Mouse (Mus musculus): ENCODE data around the gene Gng7. TPM values are rescaled to one million over a fixed set of nuclear protein-coding genes. Genes with fewer than 3 reads are reported as not detected.
"Not testable (repeated sequence)": the region's sequence is repeated elsewhere in the genome, so short reads cannot be mapped to it uniquely, and the experiment has no call there.

Gng7 gene
- total RNA-seq (2021), result 100 to 1,000 TPM; 170 to 173 TPM
- long read RNA-seq, experiment 1, transcript Gng7-201 (4 exons, 3,362 nt), result major isoform, 48 of 141 reads
- long read RNA-seq, experiment 1, transcript Gng7-205 (3 exons, 875 nt), result minor isoform, 11 of 141 reads
- long read RNA-seq, experiment 1, transcript Gng7-202 (4 exons, 3,425 nt), result minor isoform, 21 of 141 reads
- long read RNA-seq, experiment 1, partial matches to known transcripts, result 60 of 141 reads
- long read RNA-seq, experiment 1, other reads (novel, unspliced or antisense), result 1 of 141 reads
- long read RNA-seq, experiment 2, transcript Gng7-201 (4 exons, 3,362 nt), result major isoform, 46 of 149 reads
- long read RNA-seq, experiment 2, transcript Gng7-205 (3 exons, 875 nt), result minor isoform, 9 of 149 reads
- long read RNA-seq, experiment 2, transcript Gng7-202 (4 exons, 3,425 nt), result minor isoform, 21 of 149 reads
- long read RNA-seq, experiment 2, partial matches to known transcripts, result 4 of 149 reads
- long read RNA-seq, experiment 2, other reads (novel, unspliced or antisense), result 69 of 149 reads

DNA sequence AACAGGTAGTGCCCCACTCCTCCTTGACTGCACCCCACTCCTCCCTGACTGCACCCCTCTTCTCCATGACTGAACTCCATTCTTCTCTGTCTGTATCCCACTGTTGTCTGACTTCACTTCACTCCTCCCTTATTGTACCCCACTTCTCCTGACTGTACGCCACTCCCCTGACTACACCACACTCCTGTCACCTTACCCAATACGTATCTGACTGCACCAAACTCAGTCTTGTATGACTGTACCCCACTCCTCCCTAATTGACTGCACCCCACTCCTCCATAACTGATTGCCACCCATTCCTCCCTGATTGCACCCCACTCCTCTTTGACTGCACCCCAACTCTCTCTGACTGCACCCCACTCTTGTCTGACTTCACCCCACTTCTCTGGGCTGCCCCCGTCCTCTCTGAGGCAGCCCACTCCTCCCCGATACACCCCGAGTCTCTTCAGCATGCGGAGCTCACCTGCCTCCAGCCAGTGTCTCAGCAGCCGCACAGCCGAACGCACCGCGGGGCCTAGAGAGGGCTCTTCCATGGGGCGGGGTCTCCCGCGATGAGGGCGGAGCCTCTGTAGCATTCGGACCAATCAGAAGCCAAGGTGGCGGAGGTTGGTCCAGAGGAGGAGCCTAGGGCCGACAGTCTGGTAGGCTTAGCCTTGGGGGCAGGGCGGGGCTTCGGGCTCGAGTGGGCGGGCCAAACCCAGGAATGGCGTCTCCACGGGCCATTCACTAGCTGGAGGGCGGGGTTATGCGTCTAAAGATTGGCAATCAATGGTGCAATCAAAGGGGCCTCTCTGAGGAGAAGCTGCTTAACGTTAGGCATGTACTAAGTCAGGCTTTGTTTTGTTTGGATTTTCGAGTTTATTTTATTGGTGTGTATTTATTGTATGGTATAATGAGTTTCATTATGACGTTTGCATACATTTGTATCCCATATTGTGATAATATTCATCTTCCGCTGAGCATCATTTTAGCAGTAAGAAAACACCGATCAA, at the start of gene Gng7:
Gene Gng7, minus strand, starts transcription at position 553 of the 992 bp plus-strand sequence.
- peak; percentile 97 to 99 for DNase-seq (ENCODE audit: low spot score in 2 of 2)

DNA sequence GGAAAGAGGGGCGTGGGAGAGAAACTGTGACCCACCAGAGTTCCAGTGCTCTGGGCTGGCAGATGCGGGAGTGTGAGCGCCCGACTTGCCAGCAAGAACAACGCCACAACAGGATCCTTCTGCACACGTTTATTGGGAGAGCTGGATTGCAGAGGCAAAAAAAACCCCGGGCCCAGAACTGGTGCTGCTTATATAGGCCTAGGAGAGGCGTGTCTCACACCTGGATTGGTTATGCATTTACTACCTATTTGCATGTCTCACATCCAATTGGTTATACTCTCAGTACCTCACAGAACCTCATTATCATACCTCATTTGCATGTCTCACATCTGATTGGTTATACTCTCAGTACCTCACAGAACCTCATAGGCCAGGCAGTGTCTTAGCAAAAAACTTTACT, 49.8 kb upstream of the Gng7 start:
- not testable (repeated sequence) for DNase-seq (ENCODE audit: low spot score in 2 of 2)

DNA sequence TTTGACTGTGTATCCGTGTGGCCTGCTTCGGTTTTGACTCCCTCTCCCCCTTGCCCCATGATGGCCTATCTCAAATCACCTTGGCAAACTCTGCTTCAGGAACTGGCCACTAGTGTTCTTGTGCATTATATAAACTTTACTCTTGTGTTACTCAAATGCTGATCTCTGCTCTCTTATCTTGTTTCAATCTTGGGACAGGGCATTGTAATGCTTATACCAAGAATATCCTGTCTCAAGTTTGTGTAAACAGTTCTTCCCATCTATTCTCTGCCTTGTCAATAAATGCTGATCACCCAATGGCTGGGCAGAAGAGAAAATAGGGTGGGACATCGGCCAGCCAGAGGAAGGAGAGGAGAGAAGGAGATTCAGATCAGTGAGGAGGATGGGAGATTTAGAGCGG, 48.0 kb upstream of the Gng7 start:
- no peak for DNase-seq (ENCODE audit: low spot score in 2 of 2)

DNA sequence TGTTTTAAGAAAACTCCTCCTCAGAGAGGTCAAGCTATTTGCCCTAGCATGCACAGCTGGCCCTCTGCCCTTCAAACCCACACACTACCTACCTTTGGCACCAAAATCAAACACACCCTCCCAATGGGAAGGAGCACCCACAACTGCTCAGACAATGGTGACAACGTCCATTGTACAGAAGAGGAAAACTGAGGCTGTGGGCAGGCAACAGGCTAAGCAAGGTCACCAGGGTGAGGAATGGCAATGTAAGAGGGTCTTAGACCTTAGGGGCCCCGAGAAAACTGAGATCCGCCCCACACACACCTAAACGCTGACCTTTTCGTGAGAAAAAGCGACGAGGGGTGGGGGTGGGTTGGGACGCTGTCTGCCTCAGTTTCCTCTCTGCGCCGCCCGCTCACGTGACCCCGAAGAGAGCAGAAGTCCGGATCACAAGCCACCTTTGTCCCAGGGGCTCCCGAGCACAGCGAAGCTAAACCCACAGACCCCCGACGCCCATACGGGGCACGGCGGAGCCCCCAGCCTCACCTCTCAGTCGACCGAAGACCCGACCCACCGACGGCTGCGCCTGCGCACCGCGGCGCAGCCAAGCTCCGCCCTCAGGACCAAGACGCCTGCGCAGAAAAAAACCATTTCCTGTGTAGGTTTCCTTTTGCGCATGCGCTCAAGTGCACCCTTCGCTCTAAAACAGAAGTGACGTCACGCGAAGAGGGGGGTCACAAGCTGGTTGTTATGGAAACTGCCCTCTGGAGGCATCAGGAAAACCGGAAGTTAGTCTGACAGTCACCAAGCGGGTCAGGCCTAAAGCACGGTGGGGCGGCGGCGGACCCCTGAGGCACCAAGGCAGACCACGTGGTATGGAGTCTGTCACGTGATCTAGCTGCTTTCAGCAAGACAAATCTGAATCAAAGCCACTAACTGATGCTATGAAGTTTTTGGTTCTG, 45.1 kb upstream of the Gng7 start, which contains the start of gene Sgta:
Gene Sgta, minus strand, starts transcription at position 579 of the 941 bp plus-strand sequence.
- DNase-seq (ENCODE audit: low spot score in 2 of 2), result peak; percentile 99 to 100

DNA sequence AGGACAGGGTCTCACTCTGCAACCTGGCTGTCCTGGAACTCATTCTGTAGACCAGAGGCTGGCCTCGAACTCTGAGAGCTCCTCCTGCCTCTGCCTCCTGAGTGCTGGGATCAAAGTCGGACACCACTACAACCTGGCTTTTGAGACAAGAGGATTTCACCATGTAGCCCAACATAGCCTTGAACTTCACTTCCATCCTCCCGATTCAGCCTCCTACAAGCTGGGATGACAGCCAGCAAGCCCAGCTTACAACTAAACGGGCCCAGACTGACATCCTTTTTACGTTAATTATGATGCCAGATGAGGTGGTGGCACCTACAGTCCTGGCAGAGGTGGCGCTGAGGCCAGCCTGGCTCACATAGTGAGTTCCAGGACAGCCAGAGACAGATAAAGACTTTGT, 44.2 kb upstream of the Gng7 start:
- no peak for DNase-seq (ENCODE audit: low spot score in 2 of 2)

DNA sequence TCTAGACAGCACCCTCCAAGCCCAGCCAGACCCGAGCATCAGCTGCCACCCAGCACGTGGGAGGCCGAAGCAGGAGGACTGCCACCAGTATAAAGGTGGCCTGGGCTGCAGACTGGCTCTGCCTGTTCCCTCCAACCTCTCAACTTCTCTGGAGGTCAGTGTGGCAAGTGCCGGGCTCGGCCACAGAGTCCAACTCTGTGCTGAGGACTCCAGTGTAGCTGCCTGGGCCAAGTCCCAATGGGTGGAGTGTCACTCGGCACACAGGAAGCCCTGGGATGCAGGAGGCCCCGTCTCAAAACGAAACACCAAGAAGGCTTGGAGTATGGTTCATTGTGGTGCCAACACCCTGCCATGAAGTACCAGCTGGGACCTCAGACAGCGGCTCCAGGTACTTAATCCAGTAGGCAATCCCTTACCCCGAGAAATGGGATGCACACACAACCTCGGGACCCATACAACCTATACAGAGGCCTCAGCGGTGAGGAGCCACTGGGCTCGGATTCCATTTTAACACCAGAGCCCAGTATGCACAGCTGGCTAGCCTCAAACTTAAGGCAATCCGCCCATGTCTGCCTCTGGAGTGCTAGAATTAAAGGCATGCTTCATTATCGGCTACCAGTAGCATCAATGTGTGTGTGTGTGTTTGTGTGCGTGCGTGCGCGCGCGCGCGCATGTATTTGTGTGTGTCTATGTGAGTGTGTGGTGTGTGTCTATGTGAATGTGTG, 42.8 kb upstream of the Gng7 start:
- no peak for DNase-seq (ENCODE audit: low spot score in 2 of 2)

DNA sequence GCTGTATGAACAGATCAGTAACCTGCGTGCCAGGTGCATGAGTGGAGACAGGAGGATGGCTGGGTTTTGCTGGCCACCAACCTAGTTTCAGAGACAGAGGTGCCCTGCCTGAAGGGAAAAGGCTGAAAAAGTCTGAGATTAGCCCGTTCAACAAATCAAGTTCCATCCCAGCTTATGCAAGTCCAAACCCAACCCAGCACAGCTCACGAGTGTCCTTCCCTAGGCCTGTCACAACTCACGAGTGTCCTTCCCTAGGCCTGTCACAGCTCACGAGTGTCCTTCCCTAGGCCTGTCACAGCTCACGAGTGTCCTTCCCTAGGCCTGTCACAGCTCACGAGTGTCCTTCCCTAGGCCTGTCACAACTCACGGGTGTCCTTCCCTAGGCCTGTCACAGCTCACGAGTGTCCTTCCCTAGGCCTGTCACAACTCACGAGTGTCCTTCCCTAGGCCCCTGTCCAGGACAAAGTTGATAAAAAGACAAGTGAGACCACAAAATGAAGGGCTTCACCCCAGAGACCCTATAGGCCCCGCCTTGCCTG, 41.1 kb upstream of the Gng7 start:
- DNase-seq (ENCODE audit: low spot score in 2 of 2), result not testable (repeated sequence)

DNA sequence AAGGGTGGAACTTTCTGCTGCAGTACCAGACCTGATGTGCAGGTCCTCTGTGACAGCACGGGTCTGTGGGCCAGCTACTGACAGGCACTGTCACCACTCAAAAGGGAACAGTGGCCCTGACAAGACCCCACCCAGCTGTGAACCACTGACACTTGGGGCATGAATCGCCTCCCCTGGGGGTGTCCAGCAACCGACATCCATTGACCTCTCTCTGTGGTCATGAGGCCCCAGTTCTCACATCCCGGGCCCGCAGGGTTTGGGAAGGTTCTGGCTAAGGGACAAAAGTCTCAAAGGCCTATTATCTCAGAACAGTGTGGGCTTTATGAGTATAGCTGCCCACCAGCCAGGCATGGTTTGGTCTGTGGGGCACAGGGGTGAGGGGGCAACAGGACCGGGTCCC, 40.4 kb upstream of the Gng7 start:
- no peak for DNase-seq (ENCODE audit: low spot score in 2 of 2)

DNA sequence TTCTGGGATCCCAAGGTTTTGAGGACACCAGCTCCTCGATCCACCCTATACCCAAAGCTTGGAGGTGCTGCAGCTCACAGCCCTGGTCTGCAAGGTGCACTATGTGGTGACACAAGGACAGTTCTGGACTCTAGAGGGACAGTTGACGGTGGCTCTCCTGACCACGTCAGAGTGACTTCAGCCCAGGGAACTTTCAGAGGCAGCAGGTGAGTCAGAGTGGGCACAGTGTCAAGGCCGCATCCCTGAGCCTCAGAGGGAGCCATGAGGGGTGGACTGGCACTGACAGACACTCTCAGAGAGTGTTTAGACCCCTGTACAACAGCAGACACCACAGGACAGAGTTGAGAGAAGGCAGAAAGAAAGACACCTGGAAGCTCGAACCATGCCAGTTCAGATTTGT, 37.8 kb upstream of the Gng7 start:
- no peak for DNase-seq (ENCODE audit: low spot score in 2 of 2)

DNA sequence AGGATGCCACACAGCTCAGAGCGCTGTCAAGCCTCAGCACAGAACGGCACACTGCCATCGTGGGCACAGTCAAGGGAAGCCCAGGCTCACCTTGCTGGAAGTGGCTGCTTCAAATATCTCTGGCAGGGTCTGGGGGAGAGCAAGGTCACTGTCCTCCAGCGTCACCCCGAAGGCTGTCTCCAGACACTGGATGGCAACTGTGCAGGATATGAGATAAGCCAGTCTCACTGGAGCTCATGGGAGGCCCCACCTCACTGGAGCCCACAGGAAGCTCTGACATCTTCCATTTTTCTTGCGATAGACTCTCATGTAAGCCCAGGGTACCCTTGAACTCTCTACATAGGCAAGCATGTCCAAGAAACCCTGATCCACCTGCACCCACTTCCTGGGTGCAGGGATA, 36.4 kb upstream of the Gng7 start:
- no peak for DNase-seq (ENCODE audit: low spot score in 2 of 2)

DNA sequence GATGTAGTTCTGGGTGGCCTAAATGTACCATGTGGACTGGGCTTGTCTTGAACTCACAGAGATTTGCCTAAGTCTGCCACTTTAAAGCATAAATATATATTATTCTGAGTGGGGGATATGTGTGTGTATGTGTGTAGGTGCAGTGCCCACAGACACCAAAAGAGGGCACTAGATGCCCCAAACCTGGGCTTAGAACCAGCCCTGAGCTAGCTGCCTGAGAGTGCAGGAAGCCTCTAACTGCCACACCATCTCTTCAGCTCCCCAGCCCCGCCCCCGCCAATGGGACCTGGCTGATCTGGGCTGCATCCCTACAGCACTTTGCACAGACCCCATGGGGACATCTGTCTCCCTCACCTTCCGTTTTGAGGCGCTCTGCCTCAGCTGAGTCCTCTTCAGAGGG, 35.9 kb upstream of the Gng7 start:
- no peak for DNase-seq (ENCODE audit: low spot score in 2 of 2)

DNA sequence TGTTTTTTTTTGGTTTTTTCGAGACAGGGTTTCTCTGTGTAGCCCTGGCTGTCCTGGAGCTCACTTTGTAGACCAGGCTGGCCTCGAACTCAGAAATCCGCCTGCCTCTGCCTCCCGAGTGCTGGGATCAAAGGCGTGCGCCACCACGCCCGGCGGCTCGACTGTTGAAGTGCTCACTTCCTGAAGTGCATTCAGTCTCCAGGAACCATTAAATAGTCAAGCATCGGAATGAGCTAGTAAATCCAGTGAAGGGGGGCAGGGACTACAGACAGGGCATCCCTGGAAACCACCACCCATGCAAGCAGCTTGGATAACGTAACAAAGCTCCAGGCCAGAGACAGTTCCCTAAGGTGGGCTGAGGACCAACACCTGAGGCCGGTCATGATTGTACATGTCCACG, 30.5 kb upstream of the Gng7 start:
- DNase-seq (ENCODE audit: low spot score in 2 of 2), result not testable (repeated sequence)

DNA sequence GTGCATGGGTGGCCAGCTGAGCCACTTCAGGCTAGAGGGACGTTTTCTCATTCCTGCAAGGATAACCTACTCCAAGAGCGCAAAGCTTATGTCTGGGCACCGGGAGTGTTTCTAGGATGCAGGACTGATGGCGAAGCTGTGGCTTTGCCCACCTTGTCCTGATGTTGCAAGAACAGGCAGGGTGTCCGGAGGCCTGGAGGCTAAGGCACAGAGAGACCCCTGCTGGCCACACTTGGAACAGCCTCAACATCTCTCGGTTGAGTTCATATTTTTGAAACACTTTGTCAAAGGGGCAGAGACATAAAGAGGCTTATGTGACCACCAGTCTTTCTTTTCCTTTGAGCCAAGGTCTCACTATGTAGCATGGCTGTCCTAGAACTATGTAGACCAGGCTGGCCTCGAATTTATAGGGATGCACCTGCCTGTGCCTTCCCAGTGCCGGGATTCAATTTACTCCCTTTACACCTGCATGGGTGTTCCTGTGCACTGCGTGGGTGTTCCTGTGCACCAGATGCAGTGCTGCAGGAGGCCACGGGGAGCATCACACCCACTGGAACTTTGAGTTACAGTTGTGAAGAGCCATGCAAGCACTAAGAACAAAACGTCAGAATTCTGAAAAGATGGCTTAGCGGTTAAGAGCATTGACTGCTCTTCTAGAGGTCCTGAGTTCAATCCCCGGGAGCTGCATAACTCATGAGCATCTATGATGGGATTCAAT, 26.9 kb upstream of the Gng7 start:
- peak; percentile 62 to 70 for DNase-seq (ENCODE audit: low spot score in 2 of 2)

DNA sequence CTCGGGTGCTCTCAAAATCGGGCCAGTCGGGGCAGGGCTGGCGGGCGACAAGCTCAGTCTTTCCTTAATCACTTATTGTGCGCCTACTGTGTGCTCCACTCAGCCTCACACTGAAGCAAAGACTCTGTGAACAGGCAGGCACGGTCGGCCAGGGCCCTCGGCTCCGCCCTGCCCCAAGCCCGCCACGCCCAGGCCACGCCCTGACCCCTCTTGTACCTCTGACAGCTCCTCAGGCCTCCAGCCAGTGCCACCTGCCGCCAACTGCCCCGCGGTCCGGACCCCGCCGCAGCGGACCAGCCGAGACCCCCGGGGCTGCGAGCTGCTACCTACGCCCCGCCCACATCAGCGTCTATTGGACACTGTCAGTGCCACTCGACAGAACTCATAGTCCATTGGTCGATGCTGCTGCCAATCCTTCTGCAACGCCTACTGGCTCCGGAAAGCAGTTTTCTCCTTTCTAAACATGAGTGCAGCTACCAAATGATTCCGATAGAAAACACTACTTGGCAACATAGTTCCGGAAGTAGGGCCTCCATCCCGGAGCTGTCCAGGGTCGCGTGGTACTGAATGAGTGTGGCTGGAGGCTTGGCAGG, 22.3 kb upstream of the Gng7 start, which contains the start of gene Slc39a3:
Gene Slc39a3, minus strand, starts transcription at position 439 of the 593 bp plus-strand sequence.
- peak; percentile 100 for DNase-seq (ENCODE audit: low spot score in 2 of 2)

DNA sequence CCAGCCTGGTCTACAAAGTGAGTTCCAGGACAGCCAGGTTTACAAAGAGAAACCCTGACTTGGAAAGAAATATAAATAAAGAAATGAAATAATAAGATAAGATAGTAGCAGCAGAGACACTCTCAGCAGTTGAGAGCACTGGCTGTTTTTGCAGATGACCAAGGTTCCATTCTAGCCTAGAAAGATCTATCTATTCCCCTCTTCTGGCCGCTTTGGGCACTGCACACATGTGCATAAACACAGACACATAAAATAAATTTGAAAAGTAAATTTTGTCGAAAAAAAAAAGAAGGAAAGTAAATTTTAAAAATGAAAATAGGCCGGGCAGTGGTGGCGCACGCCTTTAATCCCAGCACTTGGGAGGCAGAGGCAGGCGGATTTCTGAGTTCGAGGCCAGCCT, 21.5 kb upstream of the Gng7 start:
- DNase-seq (ENCODE audit: low spot score in 2 of 2), result no peak

DNA sequence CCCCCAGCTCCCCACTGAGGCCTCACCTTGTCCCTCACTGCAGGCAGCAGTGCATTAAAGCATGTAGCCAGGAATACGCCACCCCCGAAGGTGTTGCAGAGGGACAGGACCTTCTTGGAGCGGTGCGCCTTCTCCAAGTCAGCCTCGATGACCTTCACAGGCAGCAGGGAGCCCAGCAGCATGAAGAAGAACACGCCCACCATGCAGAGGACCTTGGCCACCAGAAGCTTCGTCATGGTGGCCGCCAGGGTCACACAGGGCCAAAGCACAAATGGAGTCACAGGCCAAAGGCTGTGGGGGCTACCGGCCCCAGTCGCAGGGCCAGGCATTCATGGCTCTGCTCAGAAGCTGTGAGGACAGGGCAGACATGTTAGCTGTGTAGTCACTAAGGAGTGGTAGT, 18.8 kb upstream of the Gng7 start:
- no peak for DNase-seq (ENCODE audit: low spot score in 2 of 2)

DNA sequence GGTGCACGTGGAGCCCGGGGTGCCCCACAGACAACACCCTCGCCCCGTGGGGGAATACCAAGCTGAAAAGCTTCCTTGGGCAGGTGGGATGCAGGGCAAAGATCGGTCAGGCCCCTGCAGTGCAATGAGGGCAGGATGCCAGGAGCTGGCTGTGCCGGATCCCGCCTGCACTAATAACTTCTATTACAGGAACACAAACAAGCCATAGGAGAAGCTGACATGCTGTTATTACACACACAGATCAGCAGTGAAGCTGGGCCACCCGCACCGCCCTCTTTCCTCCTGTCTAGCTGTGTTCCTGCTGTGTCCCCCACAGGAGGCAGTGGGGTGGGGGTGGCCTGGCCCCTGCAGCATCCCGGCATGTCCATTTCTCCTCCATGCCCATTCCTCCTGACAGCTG, 14.3 kb upstream of the Gng7 start:
- DNase-seq (ENCODE audit: low spot score in 2 of 2), result no peak

DNA sequence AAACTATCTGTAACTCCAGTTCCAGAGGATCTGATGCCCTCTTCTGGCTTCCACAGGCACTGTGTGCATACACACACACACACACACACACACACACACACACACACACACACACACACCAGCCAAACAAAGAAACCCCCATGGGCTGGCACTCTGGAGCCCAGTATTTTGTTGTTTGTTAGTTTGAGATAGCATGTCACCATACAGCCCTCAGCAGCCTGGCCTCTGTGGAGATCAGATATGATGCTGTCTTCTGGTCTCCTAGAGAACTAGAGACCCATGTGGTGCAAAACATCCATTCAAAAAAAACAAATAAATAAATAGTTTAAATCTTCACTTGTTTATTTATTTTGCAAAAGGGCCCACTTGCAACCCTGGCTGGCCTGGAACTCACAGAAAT, 13.5 kb upstream of the Gng7 start:
- no peak for DNase-seq (ENCODE audit: low spot score in 2 of 2)
